ENCODE assay signal across 8 mouse cellular contexts in genomic region chr2:160730797-160731116, GRCm38 (mm10). TPM values are rescaled to one million over a fixed set of nuclear protein-coding genes. Genes with fewer than 3 reads are reported as not detected.
A peak's percentile ranks its signal among the peaks of the same experiment; 100 is the strongest.
DNase-seq lines count a peak whose midpoint lies in the region; ATAC-seq and TF ChIP-seq lines count a peak whose summit lies in the region.

No protein-coding gene starts in this region.

- H3K36me3 ChIP-seq in heart, embryonic 11.5 days (ENCODE audit: control insufficient read depth, insufficient read depth, low read length), result no peaks in the 10 kb centered on the region
- H3K36me3 ChIP-seq in E14TG2a.4 (ENCODE audit: insufficient read depth, low read length), result peaks cover 23% of the 10 kb centered on the region
- peaks cover 3% of the 10 kb centered on the region; the same call in 1 of the 2 replicates for H3K36me3 ChIP-seq in forebrain, postnatal 0 days (ENCODE audit: insufficient read depth)
- H3K36me3 ChIP-seq in liver, postnatal 0 days (replicated peaks; ENCODE audit: insufficient read depth, low read length), result no peaks in the 10 kb centered on the region

- peak overlapping the region; percentile 97 for H3K4me2 ChIP-seq in heart, embryonic 11.5 days
- peak overlapping the region; percentile 83 for H3K4me2 ChIP-seq in forebrain, postnatal 0 days (ENCODE audit: low read depth)
- peak overlapping the region; percentile 96 for H3K4me2 ChIP-seq in liver, postnatal 0 days (ENCODE audit: low read depth, low read length)

- H3K4me1 ChIP-seq in heart, embryonic 11.5 days (ENCODE audit: control insufficient read depth, insufficient read depth, low read length), result peaks cover 36% of the 10 kb centered on the region
- peaks cover 50% of the 10 kb centered on the region for H3K4me1 ChIP-seq in E14TG2a.4 (replicated peaks; ENCODE audit: low read depth, low read length)
- H3K4me1 ChIP-seq in forebrain, postnatal 0 days (ENCODE audit: insufficient read depth), result peaks cover 26% of the 10 kb centered on the region
- peaks cover 42% of the 10 kb centered on the region for H3K4me1 ChIP-seq in liver, postnatal 0 days (ENCODE audit: insufficient read depth)

- H3K4me3 ChIP-seq in heart, embryonic 11.5 days (ENCODE audit: low read depth, low read length), result peak overlapping the region; percentile 95
- peak overlapping the region; percentile 95 for H3K4me3 ChIP-seq in E14TG2a.4 (replicated peaks; ENCODE audit: low read length)
- H3K4me3 ChIP-seq in forebrain, postnatal 0 days (ENCODE audit: low read depth, low read length), result peak overlapping the region; percentile 84
- peak overlapping the region; percentile 86 for H3K4me3 ChIP-seq in liver, postnatal 0 days (ENCODE audit: low read depth, low read length)

- H3K27ac ChIP-seq in heart, embryonic 11.5 days (ENCODE audit: low read depth, low read length), result no peak overlapping the region
- peak overlapping the region; percentile 96 for H3K27ac ChIP-seq in forebrain, postnatal 0 days (ENCODE audit: low read depth, low read length)
- peak overlapping the region; percentile 83; the same call in 1 of the 2 replicates for H3K27ac ChIP-seq in liver, postnatal 0 days (ENCODE audit: low read depth)

- TF ChIP-seq EP300 in liver, postnatal 0 days (IDR thresholded peaks at IDR 0.05; ENCODE audit: low read depth), result no peak

- no peak for DNase-seq in heart, adult 11 months
- no peak for DNase-seq in forebrain, postnatal 0 days
- DNase-seq in liver, postnatal 0 days, result no peak
- no peak for DNase-seq in adrenal gland, postnatal 10 days
- no peak for DNase-seq in cerebellum, adult 11 months
- DNase-seq in urinary bladder, postnatal 25 days (ENCODE audit: low spot score), result no peak

- no peaks in the 10 kb centered on the region for H3K9me3 ChIP-seq in heart, embryonic 11.5 days (replicated peaks; ENCODE audit: control insufficient read depth, low read length)
- no peaks in the 10 kb centered on the region for H3K9me3 ChIP-seq in E14TG2a.4 (ENCODE audit: low read length)
- H3K9me3 ChIP-seq in forebrain, postnatal 0 days (ENCODE audit: low read length), result no peaks in the 10 kb centered on the region
- no peaks in the 10 kb centered on the region for H3K9me3 ChIP-seq in liver, postnatal 0 days (ENCODE audit: low read length)

- no peak for TF ChIP-seq CTCF in E14TG2a.4 (conservative IDR thresholded peaks at IDR 0.05; ENCODE audit: low read length)
- no peak for TF ChIP-seq CTCF in forebrain, postnatal 0 days (IDR thresholded peaks at IDR 0.05; ENCODE audit: low read depth)
- no peak for TF ChIP-seq CTCF in liver, postnatal 0 days (IDR thresholded peaks at IDR 0.05; ENCODE audit: low read depth)

- no peaks in the 10 kb centered on the region for H3K27me3 ChIP-seq in heart, embryonic 11.5 days (ENCODE audit: control insufficient read depth, insufficient read depth, low read length)
- H3K27me3 ChIP-seq in E14TG2a.4 (ENCODE audit: insufficient read depth, low read length), result peaks cover 10% of the 10 kb centered on the region; the same call in 1 of the 2 replicates
- no peaks in the 10 kb centered on the region for H3K27me3 ChIP-seq in forebrain, postnatal 0 days (ENCODE audit: insufficient read depth, low read length)
- H3K27me3 ChIP-seq in liver, postnatal 0 days (ENCODE audit: insufficient read depth, low read length), result peaks cover 11% of the 10 kb centered on the region; the same call in 1 of the 2 replicates

- WGBS in heart, embryonic 11.5 days (ENCODE audit: insufficient replicate concordance), result 5% methylated on average over 19 of the region's 19 CpGs
- 5% methylated on average over 19 of the region's 19 CpGs for WGBS in forebrain, postnatal 0 days
- WGBS in liver, postnatal 0 days (ENCODE audit: insufficient replicate concordance), result 6% methylated on average over 18 of the region's 19 CpGs

- peak; percentile 22; the same call in 1 of the 2 replicates for ATAC-seq in heart, embryonic 11.5 days (replicated peaks; ENCODE audit: insufficient number of reproducible peaks, low FRiP score, low TSS enrichment)
- peak; percentile 2 for ATAC-seq in forebrain, postnatal 0 days
- no peak; the same call in none of the 2 replicates for ATAC-seq in liver, postnatal 0 days

- peak overlapping the region; percentile 99 for H3K9ac ChIP-seq in heart, embryonic 11.5 days (ENCODE audit: low read depth, low read length)
- peak overlapping the region; percentile 99 for H3K9ac ChIP-seq in forebrain, postnatal 0 days
- peak overlapping the region; percentile 79 for H3K9ac ChIP-seq in liver, postnatal 0 days (replicated peaks)

RNA-seq across cellular contexts. Expression of gene Plcg1, which starts 0.3 kb away (rescaled TPM):
- 31.0 and 33.9 TPM in 2 replicates for polyA plus RNA-seq in heart, embryonic 11.5 days (2014; fragmentation: Nextera tagmentation; extraction: Ambion mirVana)
- total RNA-seq in forebrain, postnatal 0 days (2014; rRNA removed), result 119 and 139 TPM in 2 replicates
- polyA plus RNA-seq in forebrain, postnatal 0 days (2015; fragmentation: Nextera tagmentation; extraction: Ambion mirVana), result 36.9 and 48.2 TPM in 2 replicates
- 5.0 and 6.6 TPM in 2 replicates for polyA plus RNA-seq in liver, postnatal 0 days (2015; fragmentation: Nextera tagmentation; extraction: Ambion mirVana)
- total RNA-seq in adrenal gland, postnatal 10 days (2021), result 100 to 1,000 TPM in 1 of 2 experiments, 10 to 100 TPM in 1; 72.2 to 109 TPM
